Mouse (Mus musculus) megakaryocyte, embryonic 14.5 days (primary cell): ENCODE data around the gene Acbd6.

Experiments
- FLI1 ChIP-seq: IDR thresholded peaks from 2 replicates; pipeline ENCODE4 v1.6.1; 2012; ENCODE audit warnings: low read length, inconsistent platforms, mixed read lengths
- GATA1 ChIP-seq: IDR thresholded peaks from 3 replicates; pipeline ENCODE4 v1.6.1; 2012; ENCODE audit warnings: mixed read lengths, low read length, inconsistent platforms, borderline replicate concordance

- TF ChIP-seq GATA1 = no peak
- no peak for TF ChIP-seq FLI1
Measured at GRCm38 (mm10) chr1:155704182-155704581, 146.3 kb downstream of the Acbd6 start.
